Mouse (Mus musculus) lung, adult 18-20 months (tissue): ENCODE data around the gene Cfap43.
A peak's percentile ranks its signal among the peaks of the same experiment; 100 is the strongest.
"Not testable (repeated sequence)": the region's sequence is repeated elsewhere in the genome, so short reads cannot be mapped to it uniquely, and the experiment has no call there.

Experiments
- DNase-seq, 2 experiments: peaks; one replicate each; pipeline ENCODE4 v3.0.0; 2022; ENCODE audit warnings: mixed read lengths in 2 of 2

Gene Cfap43

DNA sequence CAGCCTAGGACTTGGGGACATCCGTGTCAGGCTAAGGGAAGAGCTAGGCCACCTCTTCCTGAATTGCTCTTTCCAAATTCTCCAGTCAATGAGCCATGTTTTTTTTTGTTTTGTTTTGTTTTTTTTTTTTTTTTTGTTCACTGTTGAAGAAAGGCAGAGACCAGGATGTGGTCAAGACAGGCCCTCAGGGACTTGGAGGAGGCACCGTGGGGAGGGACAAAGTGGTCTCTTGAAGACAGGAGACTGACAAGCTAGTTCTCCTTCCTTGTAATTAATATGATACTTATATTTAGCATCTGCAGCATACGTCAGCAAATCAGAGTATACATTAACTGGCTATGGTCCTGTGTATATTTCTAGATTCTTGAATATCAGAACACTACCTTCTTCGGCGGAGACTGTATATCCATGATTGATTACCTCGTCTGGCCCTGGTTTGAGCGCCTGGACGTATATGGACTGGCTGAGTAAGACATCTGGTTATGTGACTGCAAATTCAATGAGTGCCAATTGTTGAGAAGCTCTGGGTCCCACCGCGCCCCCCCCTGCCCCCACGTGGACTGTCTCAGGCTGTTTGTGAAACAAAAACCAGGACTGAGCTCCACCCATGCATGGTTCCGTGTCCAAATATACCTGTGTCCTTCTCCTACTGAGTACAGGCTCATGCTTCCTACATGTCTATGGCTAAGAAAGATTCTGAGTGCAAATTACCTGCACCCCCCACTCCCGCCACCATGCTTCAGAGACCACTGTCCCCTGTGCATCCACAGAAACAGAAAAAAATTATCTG lies 34.6 kb downstream of the Cfap43 start:
- no peak for DNase-seq

DNA sequence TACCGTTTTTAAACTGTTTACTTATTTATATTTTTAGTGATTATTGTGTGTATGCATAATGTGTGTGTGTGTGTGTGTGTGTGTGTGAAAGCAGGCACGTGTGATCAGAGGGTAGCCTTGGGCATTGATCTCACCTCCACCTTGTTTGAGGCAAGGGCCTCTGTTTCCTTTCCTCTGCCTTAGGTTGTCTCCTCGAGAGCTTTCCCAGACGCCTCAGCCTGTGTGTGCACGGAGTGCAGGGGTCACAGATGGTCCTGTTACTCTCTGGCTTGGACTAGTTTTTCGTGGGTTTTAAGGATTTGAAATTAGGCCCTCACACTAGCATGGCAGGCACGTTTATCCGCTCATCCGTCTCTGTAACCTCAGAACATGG lies 36.2 kb downstream of the Cfap43 start:
- no peak for DNase-seq

DNA sequence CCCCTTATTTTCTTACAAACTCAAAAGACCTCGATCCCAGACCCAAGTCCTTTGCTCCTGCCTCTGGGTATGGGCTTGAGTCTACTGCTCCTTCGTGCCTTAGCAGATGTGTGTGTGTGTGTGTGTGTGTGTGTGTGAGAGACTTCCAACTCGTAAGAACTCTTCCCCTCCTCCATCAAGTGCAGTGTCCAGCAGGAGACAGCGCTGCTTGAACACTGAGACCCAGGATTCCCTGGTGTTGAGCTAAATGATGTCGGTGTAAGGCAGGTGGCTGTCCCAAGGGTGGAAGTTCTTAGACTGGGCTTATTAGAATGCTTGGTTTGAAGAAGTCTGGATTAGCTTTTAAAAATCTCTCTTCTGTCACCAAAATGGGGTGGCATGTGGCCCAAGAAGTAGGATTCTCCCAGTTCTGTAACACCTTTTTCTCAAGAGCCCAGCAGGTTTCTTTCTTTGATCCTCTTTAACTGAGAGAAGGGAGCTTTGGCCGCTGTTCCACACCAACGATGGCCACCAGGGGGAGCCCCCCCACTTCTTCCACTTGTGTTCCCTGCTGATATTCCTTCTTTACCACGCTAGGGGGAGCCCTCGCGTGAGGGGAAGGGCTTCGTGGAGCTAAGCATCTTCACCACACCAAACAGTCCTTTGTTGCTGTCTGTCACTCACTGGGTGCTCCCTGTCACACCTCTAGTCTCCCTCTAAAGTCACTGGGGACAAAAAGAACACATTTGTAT lies 36.8 kb downstream of the Cfap43 start:
- DNase-seq, result peak; percentile 72

DNA sequence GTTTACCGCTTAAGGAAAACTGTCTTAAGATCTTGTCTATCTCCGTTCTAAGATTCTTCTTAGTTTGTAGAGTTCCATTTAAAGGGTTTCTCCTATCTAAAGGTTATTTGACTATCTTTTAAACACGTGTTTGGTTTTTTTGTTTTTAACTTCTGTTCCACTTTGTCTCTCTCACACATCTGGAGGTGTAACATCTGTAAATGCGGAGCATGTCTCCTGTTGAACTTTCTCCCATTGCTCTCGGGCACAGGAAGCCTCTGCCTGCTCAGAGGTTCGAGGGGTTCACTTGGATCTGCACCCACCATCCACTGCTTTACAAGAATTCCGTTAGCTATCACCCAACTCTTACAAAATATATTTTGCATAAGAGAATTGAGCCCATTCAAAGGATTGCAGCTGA lies 37.5 kb downstream of the Cfap43 start:
- DNase-seq, result no peak

DNA sequence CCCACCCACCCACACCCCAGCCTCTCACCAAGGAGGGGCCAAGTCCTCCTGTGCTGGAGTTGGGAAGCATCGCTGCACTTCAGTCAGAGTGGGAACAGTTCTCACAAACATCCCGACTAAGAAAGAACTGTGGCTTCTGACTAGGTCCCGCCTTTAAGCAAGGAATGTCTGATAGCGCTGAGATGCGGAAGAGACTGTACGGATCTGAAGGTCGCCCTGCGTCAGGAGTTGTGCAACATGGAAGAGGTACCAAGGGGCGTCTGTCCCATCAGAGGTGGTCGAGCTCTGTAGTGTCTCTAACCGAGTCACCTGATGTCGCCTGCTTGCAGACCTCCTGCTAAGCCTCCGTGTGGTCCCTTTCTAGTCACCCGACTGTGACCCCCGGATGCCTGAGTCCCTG lies 42.8 kb downstream of the Cfap43 start:
- no peak for DNase-seq

DNA sequence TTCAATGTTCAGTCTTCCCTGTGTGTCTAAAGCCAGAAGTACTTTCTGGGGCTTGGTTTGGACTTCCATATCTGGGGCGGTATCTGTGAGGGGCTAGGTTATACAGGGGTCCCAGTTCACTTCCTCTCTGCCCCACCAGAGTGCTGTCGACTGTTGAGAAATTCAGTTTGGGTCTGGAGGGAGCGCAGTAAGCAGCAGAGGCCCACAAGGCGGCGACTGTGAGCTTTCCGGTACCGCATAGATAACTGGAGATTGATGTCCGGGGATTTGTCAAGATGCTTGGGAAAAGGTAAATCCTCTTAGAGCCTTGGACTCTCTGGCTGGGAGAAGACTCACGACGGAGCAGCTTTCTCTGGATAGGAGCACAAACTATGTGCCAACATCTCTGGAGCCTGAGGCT lies 47.6 kb downstream of the Cfap43 start:
- no peak for DNase-seq

DNA sequence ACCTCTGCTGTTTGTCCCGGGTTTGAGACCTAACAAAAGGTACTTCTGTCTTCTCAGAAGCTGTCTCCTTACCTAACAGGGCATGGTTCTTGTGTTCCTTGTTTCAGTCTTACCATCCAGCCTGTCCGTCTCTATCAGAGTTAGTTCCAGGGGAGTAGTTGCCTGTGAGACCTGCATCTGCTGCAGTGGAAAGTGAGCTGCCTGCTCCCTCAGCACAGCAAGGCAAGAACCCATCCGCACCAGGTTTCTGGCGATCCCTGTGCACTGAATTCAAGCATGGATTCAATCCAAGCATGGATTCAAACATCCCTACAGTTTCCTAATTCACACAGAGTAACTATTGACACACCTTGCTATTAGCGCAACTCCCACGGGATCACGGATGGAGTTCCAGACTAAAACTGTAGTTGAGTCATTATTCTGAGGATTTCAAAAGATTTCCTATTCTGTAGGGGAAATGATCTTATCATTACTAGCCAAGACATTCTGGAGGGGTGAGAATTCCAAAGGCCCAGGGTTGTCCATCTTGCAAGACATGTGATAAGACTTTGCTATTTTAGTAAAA lies 48.9 kb downstream of the Cfap43 start:
- no peak for DNase-seq

DNA sequence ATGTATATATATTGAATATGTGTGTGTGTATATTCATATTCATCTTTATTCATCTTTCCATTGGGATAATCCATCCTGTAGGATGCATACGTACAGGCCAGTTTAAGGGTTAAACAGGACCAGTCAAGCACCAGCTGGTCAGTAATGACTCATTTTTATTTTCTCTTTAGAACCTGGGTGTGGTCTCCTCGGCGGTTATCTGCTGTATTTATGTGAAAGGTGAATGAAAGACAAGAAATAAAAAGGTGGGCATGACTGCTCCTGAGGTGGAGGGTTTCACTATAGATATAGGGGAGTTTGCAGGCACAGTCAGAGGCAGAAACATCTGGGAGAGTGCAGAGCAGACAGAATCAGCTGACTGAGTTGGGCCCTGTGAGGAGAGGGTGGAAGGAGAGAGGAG lies 49.6 kb downstream of the Cfap43 start:
- no peak for DNase-seq

DNA sequence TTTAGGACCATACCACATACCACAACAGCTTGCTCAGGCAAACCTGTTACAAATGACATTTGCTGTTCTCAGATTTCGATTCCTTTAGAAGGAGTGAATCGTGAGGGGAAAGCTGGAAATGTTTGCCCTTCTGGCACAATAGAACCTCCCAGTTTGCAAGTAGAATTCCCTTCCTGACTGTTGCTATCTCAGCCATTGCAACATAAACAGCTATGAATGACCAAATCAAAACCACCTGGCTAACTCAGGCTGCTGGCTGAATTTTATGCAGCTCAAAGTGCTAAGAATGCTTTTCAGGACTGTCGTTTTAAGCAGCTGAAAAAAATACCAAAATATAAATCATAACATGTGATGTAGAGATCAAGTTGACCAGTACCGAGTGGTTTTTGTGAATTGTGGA lies 50.1 kb downstream of the Cfap43 start:
- no peak for DNase-seq

DNA sequence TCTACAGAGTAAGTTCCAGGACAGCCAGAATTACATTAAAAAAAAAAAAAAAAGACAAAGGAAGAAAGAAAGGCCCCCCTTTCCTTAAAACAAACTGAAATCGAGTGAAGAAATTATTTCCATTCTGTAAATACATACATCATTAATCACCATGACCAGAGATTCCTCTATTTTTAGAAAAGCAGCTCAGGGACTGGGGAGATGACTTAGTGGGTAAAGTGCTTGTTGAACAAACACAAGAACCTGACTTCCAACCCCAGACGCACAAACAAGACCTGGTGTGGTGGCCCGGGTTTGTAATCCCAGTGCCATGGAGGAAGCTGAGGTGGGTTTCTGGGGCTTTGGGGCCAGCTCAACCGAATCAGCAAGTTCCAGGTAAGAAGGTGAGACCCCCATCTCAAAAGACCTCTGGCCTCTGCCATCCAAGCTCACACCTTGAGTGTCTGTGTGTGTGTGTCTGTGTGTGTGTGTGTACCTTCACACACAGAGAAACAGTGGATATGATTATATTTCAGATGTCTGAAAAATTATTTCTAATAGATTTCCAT lies 51.4 kb downstream of the Cfap43 start:
- DNase-seq, result no peak

DNA sequence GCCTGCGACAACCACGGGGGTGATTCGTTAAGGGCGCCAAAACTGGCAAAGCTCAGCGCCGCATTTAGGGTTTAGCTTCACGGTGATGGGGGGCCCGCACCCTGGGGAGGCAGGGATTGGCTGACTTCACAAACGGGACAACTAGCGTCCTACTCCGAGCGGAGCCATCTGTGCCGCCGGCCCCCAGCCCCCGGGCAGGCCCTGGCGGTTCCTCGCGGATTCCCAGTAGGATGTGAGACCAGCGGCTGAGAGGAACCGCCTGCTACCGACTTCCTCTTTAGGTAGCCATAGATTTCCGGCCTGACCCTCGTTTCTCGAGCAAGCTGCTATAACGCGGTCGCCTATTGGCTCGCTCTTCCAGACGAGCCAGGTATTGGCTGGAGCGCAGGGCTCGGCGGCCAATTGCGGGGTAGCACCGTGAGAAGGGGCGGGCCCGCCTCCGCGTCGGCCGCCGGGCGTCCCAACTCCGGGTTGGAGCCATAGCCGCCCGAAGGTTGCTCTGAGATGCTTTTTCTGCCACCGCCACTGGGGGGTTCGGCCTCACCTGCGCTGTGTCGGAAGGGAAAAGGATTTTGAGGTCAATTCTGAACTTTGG lies 53.6 kb downstream of the Cfap43 start, which contains the start of gene Gsto2:
Gsto2 (plus strand) TSS at position 182 of the 595 bp plus-strand sequence.
- DNase-seq, result peak; percentile 93 to 95

DNA sequence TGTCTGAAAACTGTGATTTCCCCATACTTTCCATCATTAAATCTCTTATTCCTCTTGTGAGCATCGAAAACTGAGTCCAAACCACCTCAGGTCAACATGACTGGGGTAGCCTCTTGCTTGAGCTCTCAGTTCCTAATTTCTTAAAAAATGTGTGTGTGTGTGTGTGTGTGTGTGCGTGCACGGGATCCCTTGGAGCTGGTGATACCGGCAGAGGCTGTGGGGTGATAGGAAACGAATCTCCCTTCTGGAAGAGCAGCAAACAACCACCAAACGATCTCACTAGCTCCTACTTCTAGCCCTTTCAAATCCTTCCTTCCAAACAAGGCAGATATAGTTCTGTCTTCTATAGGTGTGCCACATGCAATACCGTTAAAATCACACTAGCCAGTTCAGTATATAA lies 54.4 kb downstream of the Cfap43 start:
- no peak for DNase-seq

DNA sequence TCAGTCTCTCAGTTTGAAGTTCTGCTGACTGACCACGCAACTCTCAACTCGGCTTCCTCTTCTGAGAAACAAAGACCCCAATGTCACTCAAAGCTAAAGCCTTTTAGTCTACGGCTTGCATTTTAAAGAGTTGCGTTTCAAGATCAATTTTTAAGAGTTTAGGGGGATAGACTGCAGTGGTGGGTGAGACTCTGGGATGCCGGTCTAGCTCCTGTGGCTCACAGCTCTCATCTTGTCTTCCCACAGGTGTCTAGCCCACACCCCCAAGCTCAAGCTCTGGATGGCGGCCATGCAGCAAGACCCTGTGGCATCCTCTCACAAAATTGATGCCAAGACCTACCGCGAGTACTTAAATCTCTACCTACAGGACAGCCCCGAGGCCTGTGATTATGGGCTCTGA lies 55.0 kb downstream of the Cfap43 start:
- no peak for DNase-seq

DNA sequence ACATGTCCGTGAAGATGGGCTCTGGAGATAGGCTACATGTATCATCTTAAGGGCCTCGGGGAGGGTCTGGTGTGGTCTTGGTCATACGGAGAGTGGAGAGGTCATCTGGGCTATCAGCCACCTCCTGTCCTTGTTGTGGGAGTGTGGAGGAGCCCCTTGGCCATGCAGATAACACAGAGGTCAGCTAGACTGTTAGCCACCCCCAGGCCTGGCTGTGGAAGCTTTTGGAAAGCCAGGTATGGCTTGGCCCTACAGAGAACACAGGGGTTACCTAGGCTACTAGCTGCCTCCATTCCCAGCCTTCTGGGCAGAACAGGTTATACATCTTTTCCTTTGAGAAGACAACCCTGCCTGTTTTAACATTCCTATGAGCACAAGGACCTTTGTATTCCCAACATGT lies 56.5 kb downstream of the Cfap43 start:
- DNase-seq, result no peak

DNA sequence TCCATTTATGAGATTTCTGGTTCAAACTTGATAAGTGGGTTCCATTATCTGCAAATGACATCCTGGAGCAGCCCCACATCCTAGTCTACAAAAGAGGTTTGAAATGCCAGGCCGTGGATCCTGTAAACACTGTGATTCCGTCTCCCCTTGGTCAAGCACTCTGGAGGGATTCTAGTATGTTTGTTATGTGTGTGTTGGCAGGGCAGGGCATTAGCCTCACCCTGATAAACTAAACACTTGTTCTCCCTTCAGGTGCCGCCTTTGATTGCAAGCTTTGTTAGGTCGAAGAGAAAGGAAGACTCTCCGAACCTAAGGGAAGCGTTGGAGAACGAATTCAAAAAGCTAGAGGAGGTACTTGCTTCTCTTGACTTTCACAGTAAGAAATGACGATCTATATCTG lies 59.9 kb downstream of the Cfap43 start:
- DNase-seq, result peak; percentile 53 to 64

DNA sequence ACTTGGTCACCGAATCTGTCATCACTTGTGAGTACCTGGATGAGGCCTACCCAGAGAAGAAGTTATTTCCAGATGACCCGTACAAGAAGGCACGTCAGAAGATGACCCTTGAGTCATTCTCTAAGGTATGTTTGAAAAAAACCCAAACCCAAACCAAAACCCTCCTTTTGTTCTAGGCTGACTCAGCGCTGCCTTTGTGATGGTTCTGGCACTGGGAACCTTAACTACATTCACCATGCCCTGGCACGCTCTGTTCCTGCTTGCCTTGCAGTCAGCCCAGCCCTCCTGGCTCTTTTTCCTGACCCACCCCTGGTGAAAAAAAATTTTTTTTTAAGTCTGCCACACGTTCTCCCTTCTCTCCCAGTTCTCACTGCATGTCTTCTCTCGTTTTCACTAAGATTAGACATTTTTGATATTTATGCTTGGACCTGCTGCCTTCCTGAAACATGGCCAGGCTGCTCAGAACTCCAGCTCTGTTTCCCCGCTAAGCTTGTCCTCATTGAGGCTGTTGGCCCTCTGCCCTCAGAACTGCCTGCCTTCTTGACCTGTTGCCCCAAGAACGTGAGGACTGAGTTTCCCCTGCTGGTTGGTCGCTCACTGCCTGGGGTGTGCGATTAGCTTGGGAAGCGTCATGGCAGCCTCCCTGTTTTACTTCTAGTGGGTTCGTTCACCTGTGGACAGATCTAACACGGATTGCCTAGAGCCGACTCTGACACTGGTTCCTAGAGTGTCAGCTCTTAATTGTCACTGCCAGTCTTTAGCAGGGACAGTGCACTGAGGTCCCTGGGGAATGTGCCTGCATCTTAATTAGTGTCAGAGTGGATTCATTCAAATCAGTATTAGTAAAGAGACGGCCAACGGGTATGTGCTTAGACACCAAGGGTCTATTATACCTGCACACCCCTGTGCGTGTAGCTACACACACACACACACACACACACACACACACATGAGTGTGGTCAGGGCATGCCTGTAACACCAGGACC lies 60.8 kb downstream of the Cfap43 start:
- DNase-seq, result peak; percentile 74 to 81

DNA sequence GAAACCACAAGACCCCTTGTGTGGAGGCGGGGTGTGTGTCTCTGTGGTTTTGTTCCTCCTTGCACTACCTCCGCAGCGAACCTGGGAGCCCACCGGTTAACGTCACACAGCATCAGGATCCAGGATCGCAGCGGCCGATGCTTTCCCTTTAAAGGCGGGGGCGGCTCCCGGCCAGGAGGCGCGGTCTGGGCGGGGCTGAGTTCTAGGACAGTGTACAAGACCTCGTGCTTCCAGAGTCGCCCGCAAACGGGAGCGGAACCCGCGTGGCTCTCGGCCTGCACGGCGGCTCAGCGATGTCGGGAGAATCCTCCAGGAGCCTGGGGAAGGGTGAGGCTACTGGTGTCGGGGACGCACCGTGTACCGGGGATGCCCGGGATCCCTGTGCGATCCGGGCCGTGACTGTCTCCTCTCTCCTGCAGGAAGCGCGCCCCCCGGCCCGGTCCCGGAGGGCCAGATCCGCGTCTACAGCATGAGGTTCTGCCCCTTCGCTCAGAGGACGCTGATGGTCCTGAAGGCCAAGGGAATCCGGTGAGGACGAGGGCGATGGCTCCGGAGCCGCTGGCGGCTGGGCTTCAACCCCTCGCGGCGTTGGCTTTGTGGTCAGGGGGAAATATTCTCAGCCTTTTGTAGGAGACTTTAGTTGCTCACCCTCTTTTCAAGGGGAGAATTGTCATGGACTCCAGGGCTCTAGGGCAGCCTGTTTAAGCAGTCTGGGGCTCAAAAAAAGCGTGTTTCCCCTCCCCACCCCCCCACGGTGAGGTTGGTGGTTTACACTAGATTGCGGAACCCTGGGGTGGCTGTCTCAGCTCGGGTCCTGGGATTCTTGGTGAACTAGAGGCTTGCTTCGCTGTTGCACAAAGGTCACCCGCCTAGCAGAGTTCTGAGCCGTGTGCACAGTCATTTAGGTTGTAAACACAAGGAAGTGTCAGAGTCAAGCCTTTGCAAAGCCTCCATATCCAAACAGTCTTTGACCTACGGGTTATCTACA lies 64.0 kb downstream of the Cfap43 start, which contains the start of gene Gsto1:
Gsto1 (plus strand) TSS at position 175 of the 988 bp plus-strand sequence.
- DNase-seq, result peak; percentile 89 to 91

DNA sequence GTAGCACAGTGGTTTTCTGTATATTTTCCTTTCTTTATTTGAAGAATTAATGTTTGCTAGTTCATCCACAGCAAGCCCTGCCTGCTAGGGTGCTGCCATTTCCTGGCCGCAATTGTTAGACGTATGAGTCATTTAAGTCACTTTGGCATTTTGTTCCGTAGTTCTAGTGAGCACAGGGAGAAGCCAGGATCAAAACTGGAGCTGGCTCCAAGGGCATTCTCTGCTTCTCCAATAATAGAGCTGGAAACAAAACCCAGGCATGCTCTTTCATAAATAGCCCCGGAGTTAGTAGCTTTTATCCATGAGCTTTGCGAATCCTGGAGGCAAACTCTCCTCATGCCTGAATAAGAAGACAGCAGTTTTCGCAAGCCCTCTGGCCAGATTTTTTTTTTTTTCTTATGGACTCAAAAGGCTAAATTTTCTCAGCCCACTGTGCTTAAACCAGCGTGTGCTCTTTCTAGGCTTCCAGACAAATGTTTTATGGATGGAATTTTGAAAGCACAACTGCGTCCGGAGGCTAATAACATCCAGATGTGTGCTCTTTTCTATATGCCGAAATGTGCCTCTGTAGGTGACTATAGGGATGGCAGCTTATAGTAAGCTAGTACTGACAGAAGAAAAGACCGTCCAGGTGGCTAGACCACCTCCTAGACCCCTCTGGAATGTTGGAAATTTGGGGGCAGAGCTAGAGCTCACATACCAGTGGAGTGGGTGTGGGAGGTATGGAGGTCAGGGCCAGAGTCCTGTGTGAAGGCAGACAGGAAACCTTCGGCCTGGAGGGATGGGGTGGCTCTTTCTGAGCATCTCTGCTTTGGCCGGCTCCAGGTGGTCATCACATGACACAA lies 64.9 kb downstream of the Cfap43 start:
- no peak for DNase-seq

DNA sequence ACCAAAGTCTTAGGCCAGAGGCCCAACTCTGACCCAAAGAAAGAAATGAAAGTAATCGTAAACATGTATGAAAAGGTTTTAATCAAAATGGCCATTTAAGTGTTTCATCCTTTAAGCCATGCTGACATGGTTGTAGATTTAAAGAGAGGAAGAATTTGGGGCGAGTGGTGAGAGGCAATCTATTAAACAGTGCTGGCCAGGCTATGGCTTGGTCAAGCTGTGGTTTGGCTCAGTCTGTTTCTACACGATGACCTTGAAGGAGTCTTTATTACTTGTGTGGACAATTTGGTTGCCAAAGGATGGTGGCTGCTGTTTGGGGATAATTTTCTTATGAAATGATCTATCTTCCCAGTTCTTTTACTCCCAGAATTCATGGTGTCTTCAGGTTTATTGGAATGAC lies 66.0 kb downstream of the Cfap43 start:
- DNase-seq, result no peak

DNA sequence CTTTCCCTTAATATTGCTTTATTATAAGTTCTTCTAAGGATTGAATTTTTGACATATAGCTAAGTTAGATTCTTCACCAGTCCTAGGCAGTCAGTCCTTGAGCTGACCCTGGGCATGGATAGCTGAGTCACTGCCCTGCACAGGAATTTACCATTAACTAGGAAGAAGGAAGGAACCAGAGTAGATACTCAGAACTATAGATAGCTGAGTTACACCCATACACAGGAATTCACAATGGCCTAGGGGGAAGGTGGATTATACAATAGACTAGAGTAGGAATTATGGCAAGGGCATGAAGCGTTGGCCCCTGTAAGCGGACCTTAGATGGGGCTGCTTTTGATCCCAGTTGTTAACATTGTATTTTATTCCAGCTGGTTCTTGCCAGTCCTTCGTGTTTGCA lies 67.0 kb downstream of the Cfap43 start:
- not testable (repeated sequence) for DNase-seq
